Mouse (Mus musculus): ENCODE measurements around the gene Rtn4r.

GRCm38 (mm10) chr16:18159778-18160177 is 32.3 kb downstream of the Rtn4r start:
- TF ChIP-seq CTCF (IDR thresholded peaks at IDR 0.05; ENCODE audit: low read depth) (no peak), EP300 (IDR thresholded peaks at IDR 0.05; ENCODE audit: low read depth) (no peak)
